Mouse (Mus musculus) heart, adult 2 months (tissue): ENCODE results near the gene Clba1. TPM values are rescaled to one million over a fixed set of nuclear protein-coding genes. Genes with fewer than 3 reads are reported as not detected.
"Not testable (repeated sequence)": the region's sequence is repeated elsewhere in the genome, so short reads cannot be mapped to it uniquely, and the experiment has no call there.

Experiments used
- DNase-seq, 2 experiments: peaks; one replicate each; pipeline ENCODE4 v3.0.0; 2021
- H3K27ac ChIP-seq: fragments of 200-600 bp; 2 replicates; pipeline ENCODE4 v1.8.1; 2022
- H3K27me3 ChIP-seq: fragments of 200-500 bp; 2 replicates; pipeline ENCODE4 v1.6.1; 2012; ENCODE audit warnings: mild to moderate bottlenecking, low read length, inconsistent platforms, mixed read lengths; ENCODE audit not compliant: control insufficient read depth, insufficient read depth
- H3K36me3 ChIP-seq: fragments of 200-500 bp; 2 replicates; pipeline ENCODE4 v1.6.1; 2012; ENCODE audit warnings: low read length, inconsistent platforms; ENCODE audit not compliant: control insufficient read depth, insufficient read depth
- H3K4me1 ChIP-seq: fragments of 200-500 bp; 2 replicates; pipeline ENCODE4 v1.6.1; 2011; ENCODE audit warnings: low read length; ENCODE audit not compliant: control insufficient read depth, insufficient read depth
- H3K4me3 ChIP-seq: fragments of 200-600 bp; 2 replicates; pipeline ENCODE4 v1.8.1; 2022
- H3K79me2 ChIP-seq: fragments of 200-500 bp; replicated peaks from 2 replicates; pipeline ENCODE4 v1.6.1; 2012; ENCODE audit warnings: mild to moderate bottlenecking, inconsistent platforms, low read length, moderate library complexity, mixed read lengths; ENCODE audit not compliant: control insufficient read depth, insufficient read depth
- H3K9ac ChIP-seq: fragments of 200-500 bp; 2 replicates; pipeline ENCODE4 v1.6.1; 2012; ENCODE audit warnings: low read depth, mild to moderate bottlenecking, control low read depth, inconsistent platforms, low read length, mixed read lengths
- CTCF ChIP-seq: fragments of 200-600 bp; IDR thresholded peaks from 2 replicates; pipeline ENCODE4 v1.8.1; 2022; ENCODE audit warnings: antibody characterized with exemption, mild to moderate bottlenecking, moderate library complexity
- EP300 ChIP-seq: fragments of 200-500 bp; IDR thresholded peaks from 2 replicates; pipeline ENCODE4 v1.6.1; 2011; ENCODE audit warnings: low read depth, low read length, control low read depth; ENCODE audit not compliant: insufficient read depth
- POLR2A ChIP-seq: fragments of 200-500 bp; IDR thresholded peaks from 2 replicates; pipeline ENCODE4 v1.6.1; 2011; ENCODE audit warnings: mild to moderate bottlenecking, low read depth, low read length, control low read depth; ENCODE audit not compliant: insufficient read depth
- WGBS: fragments of 180-500 bp; shearing (Covaris S2); methylation state at CpG from one replicate; pipeline ENCODE4 v1.1.7; 2018; 5-methylcytosine and 5-hydroxymethylcytosine counted together
- intact Hi-C: fragments of 180-260 bp; cut with DNase I; formaldehyde crosslinking; loops from one replicate; pipeline ENCODE4 v1.15.1; 2025
- polyA plus RNA-seq: library from polyadenylated mRNA; depleted of rRNA; stranded (reverse); fragments of >200 nt; gene quantifications from 2 replicates; pipeline ENCODE4 v1.2.3, GENCODE M21; 2012
- total RNA-seq, 2 experiments: library from RNA; stranded (reverse); gene quantifications; 2 replicates each; pipeline ENCODE4 v1.2.3; 2021

The Clba1 gene
- total and polyA plus RNA-seq, 3 experiments = 1.7 to 3.1 (median 2.0) TPM

GRCm38 (mm10) chr12:112808212-112808586 lies 538 bp upstream of the Clba1 start:
- DNase-seq = no peak
- H3K27ac ChIP-seq = peak overlapping the region; percentile 20; the same call in 1 of the 2 replicates
- intact Hi-C loops = loop anchor here (2.0 kb wide), 1 partner anchor 23 kb away; no protein-coding TSS in a partner anchor
- H3K36me3 ChIP-seq = no peaks in the 10 kb centered on the region
- TF ChIP-seq POLR2A (no peak), EP300 (no peak), CTCF (no peak)
- no peaks in the 10 kb centered on the region for H3K79me2 ChIP-seq
- no peaks in the 10 kb centered on the region; the same call in 1 of the 2 replicates for H3K4me1 ChIP-seq
- H3K4me3 ChIP-seq = peak overlapping the region; percentile 71
- H3K27me3 ChIP-seq = no peaks in the 10 kb centered on the region
- 0 out of 2 replicates have a peak overlapping the region, but pooled peaks have one; percentile 2 for H3K9ac ChIP-seq
- WGBS = 76% methylated on average over 5 of the region's 5 CpGs

- Histone ChIP-seq H3K4me1 (no peaks in the 10 kb centered on the region; the same call in 1 of the 2 replicates), H3K27me3 (no peaks in the 10 kb centered on the region), H3K9ac (peak overlapping the region; percentile 65), H3K36me3 (no peaks in the 10 kb centered on the region), H3K79me2 (no peaks in the 10 kb centered on the region), H3K27ac (peak overlapping the region; percentile 9; the same call in 1 of the 2 replicates), H3K4me3 (peak overlapping the region; percentile 71)
- no peak for DNase-seq
- 17% methylated on average over 8 of the region's 8 CpGs for WGBS
- TF ChIP-seq CTCF (no peak), POLR2A (no peak), EP300 (no peak)
- intact Hi-C loops = loop anchor here (2.0 kb wide), 1 partner anchor 21 kb away; no protein-coding TSS in a partner anchor
These were observed 904 bp downstream of the Clba1 start for GRCm38 (mm10) chr12:112809641-112810040.

- TF ChIP-seq EP300 = no peak
- TF ChIP-seq POLR2A = no peak
- H3K79me2 ChIP-seq = no peaks in the 10 kb centered on the region
- no peak overlapping the region for H3K4me3 ChIP-seq
- no peaks in the 10 kb centered on the region; the same call in 1 of the 2 replicates for H3K4me1 ChIP-seq
- H3K36me3 ChIP-seq = no peaks in the 10 kb centered on the region
- DNase-seq = no peak
- no peak overlapping the region for H3K27ac ChIP-seq
- intact Hi-C loops = no loop called here
- H3K27me3 ChIP-seq = no peaks in the 10 kb centered on the region
- 69% methylated on average over 19 of the region's 19 CpGs for WGBS
- H3K9ac ChIP-seq = no peak overlapping the region
These were observed 1.6 kb downstream of the Clba1 start for GRCm38 (mm10) chr12:112810092-112810885.

- Histone ChIP-seq H3K4me1 (no peaks in the 10 kb centered on the region; the same call in 1 of the 2 replicates), H3K4me3 (no peak overlapping the region), H3K27me3 (no peaks in the 10 kb centered on the region), H3K27ac (no peak overlapping the region), H3K9ac (no peak overlapping the region), H3K36me3 (no peaks in the 10 kb centered on the region), H3K79me2 (no peaks in the 10 kb centered on the region)
- DNase-seq = no peak
- 94% methylated on average over 7 of the region's 7 CpGs for WGBS
- intact Hi-C loops = no loop called here
- TF ChIP-seq CTCF = no peak
- no peak for TF ChIP-seq POLR2A
- no peak for TF ChIP-seq EP300
These were observed 4.6 kb downstream of the Clba1 start for GRCm38 (mm10) chr12:112813370-112813769.

- Histone ChIP-seq H3K27ac (no peak overlapping the region), H3K79me2 (no peaks in the 10 kb centered on the region), H3K4me3 (no peak overlapping the region), H3K4me1 (no peaks in the 10 kb centered on the region), H3K36me3 (no peaks in the 10 kb centered on the region), H3K9ac (no peak overlapping the region), H3K27me3 (no peaks in the 10 kb centered on the region)
- WGBS = 84% methylated on average over 14 of the region's 14 CpGs
- intact Hi-C loops = no loop called here
- TF ChIP-seq EP300 (no peak), CTCF (no peak), POLR2A (no peak)
- no peak for DNase-seq
These were observed 6.1 kb downstream of the Clba1 start for GRCm38 (mm10) chr12:112814682-112815470.

DNA sequence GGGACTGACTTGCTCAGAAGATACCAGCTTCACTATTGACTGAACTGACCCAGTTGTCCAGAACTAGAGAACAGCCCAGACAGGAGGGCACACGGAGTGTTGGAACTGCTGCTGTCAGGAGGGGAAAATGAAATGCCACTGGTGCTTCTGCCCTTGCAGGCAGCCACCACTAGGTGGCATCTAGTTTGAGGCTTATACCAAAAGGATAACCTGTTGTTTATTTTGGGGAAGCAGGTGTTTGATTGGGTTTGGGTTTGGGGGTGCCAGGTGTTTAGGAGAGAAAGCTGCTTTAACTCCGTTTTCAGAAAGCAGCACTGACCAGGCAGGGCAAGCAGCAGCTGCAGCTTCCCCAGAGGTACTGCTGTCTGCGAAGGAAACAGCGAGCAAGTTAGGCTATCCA lies 7.6 kb downstream of the Clba1 start:
- intact Hi-C loops = loop anchor here (1.0 kb wide), 1 partner anchor 27 kb away; no protein-coding TSS in a partner anchor
- Histone ChIP-seq H3K9ac (no peak overlapping the region), H3K4me1 (peaks cover 3% of the 10 kb centered on the region; the same call in 1 of the 2 replicates), H3K36me3 (no peaks in the 10 kb centered on the region), H3K27me3 (no peaks in the 10 kb centered on the region), H3K4me3 (no peak overlapping the region), H3K27ac (no peak overlapping the region), H3K79me2 (no peaks in the 10 kb centered on the region)
- no peak for TF ChIP-seq EP300
- peak; percentile 93 for TF ChIP-seq CTCF
- WGBS = 59% methylated on average over 4 of the region's 4 CpGs
- DNase-seq = peak; percentile 48 to 63

GRCm38 (mm10) chr12:112816866-112817265 lies 8.1 kb downstream of the Clba1 start:
- DNase-seq, H3K9ac ChIP-seq, H3K4me3 ChIP-seq, H3K79me2 ChIP-seq, H3K4me1 ChIP-seq, H3K36me3 ChIP-seq, H3K27ac ChIP-seq, H3K27me3 ChIP-seq: not testable (repeated sequence)
- 80% methylated on average over 7 of the region's 7 CpGs for WGBS
- intact Hi-C loops = loop anchor here (1.0 kb wide), 1 partner anchor 26 kb away; no protein-coding TSS in a partner anchor
